Mouse (Mus musculus): Measurements from ENCODE around the gene Cnnm2.

The Cnnm2 gene

GRCm38 (mm10) chr19:46846459-46846858 is 85.1 kb downstream of the Cnnm2 start:
- DNase-seq (ENCODE audit: low read depth, low spot score) = no peak

GRCm38 (mm10) chr19:46848381-46849268 is 87.2 kb downstream of the Cnnm2 start:
- DNase-seq (ENCODE audit: low read depth, low spot score) = no peak

GRCm38 (mm10) chr19:46849443-46849997 is 88.1 kb downstream of the Cnnm2 start:
- DNase-seq (ENCODE audit: low read depth, low spot score) = no peak

DNA sequence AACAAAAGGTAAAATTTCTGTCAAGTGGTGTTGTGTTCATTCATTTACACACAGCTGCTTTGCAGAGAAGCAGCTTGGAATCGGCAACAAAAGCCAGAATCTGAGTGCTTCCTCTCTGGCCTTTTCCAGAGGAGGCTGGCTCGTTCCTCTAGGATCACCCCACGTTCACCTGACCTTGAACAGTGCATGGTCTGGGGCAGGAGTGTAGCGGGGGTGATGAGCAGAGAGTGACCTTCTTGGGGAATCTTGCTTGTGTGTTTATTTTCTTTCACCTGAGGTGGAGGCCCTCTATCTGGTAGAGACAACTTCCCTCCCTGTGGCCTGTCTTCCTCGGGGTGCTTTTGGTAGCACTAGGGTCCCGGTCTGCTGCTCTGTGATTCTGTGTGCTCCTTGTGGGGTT is 94.8 kb downstream of the Cnnm2 start:
- no peak for DNase-seq (ENCODE audit: low read depth, low spot score)

DNA sequence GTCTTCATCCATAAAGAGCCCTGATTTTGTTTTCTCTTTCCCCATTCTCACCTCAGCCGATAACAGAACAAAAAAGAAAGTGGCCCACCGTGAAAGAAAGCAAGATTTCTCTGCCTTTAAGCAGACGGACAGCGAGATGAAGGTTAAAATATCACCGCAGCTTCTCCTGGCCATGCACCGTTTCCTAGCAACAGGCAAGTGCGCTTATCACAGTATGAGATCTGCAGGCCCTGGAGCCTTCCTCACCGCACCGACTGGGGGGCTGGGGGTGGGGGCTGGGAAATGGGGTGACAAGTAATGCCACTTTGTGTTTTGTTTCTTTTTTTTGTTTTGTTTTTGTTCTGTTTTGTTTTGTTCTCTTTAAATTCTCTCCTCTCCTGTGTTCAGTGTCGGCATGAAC is 95.4 kb downstream of the Cnnm2 start:
- no peak for DNase-seq (ENCODE audit: low read depth, low spot score)

GRCm38 (mm10) chr19:46857277-46857989 is 96.0 kb downstream of the Cnnm2 start:
- DNase-seq (ENCODE audit: low read depth, low spot score) = peak; percentile 61

DNA sequence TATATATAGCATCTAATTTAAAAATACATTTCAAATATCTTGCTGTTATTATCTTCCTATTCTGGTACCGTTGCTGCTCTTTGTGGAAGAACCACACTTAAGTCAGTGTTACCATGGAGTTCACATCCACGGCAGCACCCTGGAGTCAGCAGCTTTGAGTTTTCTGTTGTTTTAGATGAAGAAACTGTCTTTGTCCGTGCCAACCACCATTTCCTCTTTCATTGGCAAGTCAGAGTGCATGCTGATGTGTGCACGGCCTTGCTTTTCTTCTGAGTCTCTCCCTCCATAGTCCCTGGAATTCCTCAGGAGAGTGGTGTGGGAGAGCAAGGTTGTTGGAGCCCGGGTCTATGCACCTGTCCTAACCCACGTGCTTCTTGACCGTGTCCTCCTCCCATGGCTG is 96.8 kb downstream of the Cnnm2 start:
- no peak for DNase-seq (ENCODE audit: low read depth, low spot score)

DNA sequence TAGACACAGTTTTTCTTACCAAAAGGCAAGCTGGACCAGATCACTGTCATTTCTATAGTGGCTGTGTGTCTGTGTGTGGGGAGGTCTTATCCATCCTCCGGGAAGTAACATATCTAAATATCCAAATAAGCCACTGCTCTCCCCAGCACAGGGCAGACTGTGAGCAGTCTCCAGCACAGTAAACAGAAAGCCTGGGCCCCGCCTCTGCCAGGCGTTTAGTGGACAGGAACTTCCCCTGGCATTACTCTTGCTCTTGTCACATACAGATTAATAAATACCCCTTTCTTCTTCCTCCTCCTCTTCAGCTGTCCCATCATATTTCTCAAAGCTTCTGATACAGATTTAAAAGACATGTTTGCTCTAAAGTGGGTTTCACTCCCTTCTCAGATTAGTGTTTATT is 101.2 kb downstream of the Cnnm2 start:
- DNase-seq (ENCODE audit: low read depth, low spot score) = no peak

DNA sequence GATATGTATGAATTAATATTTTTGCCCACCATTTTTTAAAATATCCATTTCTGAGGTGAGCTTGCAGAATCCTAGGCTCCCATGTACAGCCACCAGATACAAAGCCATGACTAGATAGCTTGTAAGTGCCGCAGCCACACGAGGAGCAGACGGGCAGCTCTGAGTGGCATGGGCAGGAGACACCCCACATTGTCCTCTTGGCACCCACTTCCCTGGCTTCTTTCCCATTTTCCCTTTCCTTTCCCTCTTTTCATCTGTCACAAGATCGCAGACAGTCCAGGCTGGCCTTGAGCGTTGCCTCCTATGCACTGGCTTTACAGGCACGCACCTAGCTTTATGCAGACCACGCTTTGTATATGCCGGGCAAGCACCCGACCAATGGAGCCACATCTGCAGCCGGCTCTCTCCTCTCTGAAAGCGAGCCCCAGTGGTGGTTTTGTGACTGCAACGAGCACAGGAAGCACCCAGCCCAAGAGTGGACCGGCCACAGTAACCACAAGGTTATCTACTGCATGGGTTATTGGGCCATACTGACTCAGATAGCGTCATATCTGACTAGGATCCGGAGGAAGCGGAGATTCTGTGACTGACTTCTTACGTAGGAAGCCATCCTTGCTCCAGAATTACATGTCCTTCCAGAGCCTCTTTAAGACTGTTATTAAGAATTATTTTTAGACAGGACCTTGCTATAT is 102.0 kb downstream of the Cnnm2 start:
- no peak for DNase-seq (ENCODE audit: low read depth, low spot score)

DNA sequence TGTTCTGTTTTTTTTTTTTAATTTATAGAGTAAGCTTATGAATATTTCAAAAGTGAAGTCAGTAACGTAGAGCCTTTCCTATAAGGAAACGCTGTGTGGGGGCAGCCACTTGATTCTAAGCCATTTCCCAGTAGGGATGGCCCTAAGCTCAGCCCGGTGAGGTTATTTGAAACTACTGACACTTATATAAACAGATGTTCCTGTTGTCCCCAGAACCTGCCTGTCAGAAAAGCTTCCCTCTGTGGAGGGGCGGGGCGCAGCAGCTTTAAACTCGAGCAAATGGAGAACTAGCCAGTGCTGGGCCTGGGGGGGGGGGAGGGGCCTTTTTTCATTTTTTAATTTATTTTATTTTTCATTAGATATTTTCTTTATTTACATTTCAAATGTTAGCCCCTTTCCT is 102.7 kb downstream of the Cnnm2 start:
- no peak for DNase-seq (ENCODE audit: low read depth, low spot score)

GRCm38 (mm10) chr19:46864731-46865331 is 103.4 kb downstream of the Cnnm2 start:
- DNase-seq (ENCODE audit: low read depth, low spot score) = no peak

- no peak for DNase-seq (ENCODE audit: low read depth, low spot score)
Measured at GRCm38 (mm10) chr19:46865381-46865780, 104.0 kb downstream of the Cnnm2 start.

GRCm38 (mm10) chr19:46869049-46869448 is 107.7 kb downstream of the Cnnm2 start:
- DNase-seq (ENCODE audit: low read depth, low spot score) = no peak

GRCm38 (mm10) chr19:46869526-46869925 is 108.1 kb downstream of the Cnnm2 start:
- peak; percentile 65 for DNase-seq (ENCODE audit: low read depth, low spot score)

- DNase-seq (ENCODE audit: low read depth, low spot score) = no peak
Measured at GRCm38 (mm10) chr19:46871096-46871495, 109.7 kb downstream of the Cnnm2 start.

DNA sequence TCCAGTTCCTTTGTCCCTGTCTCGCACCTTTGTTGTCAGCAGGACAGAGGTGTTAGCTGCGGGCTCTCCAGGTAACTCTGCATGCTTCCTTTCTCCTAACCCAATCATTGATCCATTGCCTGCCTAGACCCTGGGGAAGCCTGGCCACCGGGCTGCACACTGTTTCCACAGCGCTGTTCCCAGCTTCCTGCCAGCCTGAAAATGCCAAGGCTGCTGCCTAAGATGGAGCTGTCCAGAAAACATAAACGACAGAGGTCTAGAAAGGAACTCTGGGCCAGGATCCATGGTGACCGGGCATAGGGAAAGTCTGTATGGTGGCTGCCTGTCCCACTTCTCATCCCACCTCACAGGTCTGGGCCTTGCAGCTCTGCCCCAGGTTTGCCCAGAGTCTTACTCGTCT is 110.3 kb downstream of the Cnnm2 start:
- DNase-seq (ENCODE audit: low read depth, low spot score) = no peak

GRCm38 (mm10) chr19:46873924-46874323 is 112.5 kb downstream of the Cnnm2 start:
- DNase-seq (ENCODE audit: low read depth, low spot score) = no peak

DNA sequence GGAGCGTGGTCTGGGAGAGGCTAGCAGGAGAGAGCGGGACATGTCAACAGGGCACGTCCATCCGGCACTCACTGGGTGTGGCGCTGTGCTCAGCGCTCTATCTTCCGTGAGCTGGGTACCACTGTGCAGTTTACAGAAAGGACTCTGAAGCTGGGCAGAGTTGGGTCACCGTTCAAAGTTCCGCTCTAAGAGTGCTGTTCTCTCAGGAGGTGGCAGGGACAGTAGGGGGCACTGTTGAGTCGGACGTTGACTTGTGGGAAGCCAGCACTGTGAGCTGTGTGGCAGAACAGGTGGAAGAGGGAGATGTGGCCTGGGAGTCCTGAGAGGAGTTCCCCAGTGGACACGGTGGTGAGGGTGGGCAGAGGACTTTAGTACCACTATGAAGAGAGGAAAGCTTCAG is 114.4 kb downstream of the Cnnm2 start:
- DNase-seq (ENCODE audit: low read depth, low spot score) = peak; percentile 39

DNA sequence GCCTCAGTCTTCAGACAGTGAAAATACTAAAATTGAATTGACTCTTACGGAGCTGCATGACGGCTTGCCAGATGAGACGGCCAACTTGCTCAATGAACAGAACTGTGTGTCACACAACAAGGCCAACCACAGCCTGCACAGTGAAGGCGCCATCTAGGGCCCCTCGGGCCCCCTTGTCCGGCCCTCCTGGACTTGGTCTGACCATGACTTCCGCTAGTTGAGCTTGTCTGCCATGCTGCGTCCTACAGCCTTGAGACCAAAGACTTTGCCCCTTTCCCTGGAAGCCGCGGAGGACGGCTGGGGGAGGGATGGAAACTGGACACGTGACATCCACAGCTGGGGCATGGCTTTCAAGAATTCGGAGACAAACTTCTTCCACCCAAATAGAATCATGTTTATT is 116.5 kb downstream of the Cnnm2 start:
- DNase-seq (ENCODE audit: low read depth, low spot score) = no peak

DNA sequence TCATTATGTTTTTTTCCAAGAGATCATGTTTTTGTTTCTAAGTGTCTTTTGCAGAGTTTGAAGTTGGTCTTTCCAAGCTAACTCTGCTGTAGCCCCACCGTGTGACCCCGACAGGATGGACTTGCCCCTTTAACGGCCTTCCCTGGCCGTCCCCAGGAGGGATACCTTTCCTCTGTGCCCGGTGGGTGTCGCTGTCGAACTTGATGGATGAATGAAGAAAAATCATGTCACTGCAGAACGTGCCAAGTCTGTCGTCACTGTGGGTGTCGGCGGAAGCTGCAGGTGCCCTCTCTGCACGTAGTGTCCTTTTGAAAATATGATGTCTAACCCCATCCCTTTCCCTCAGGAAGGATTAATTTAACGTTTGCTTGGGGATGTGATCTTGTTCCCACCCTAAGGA is 117.0 kb downstream of the Cnnm2 start:
- DNase-seq (ENCODE audit: low read depth, low spot score) = no peak

- no peak for DNase-seq (ENCODE audit: low read depth, low spot score)
Measured at GRCm38 (mm10) chr19:46879876-46880275, 118.5 kb downstream of the Cnnm2 start.

DNA sequence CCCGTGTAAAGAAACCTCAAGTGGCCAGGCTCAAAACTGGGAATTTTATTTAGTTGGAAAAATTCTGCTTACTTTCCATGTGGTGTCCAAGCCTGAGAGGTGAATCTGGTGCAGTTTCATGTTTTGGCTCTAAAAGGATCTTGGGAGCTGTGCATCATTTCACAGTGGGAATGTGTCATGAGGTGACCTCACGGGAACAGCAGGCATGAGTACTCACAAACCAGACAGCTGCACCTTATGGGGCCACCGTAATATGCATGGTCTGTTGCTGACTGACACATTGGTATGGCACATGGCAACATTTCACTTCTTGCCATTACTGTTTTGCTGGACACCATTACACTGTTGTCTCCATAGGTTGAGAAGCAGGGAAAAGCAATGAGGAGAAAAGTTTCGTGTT is 124.0 kb downstream of the Cnnm2 start:
- no peak for DNase-seq (ENCODE audit: low read depth, low spot score)
